Mouse (Mus musculus) lung, embryonic 14.5 days (tissue): ENCODE measurements around the gene Mpdz. TPM values are rescaled to one million over a fixed set of nuclear protein-coding genes. Genes with fewer than 3 reads are reported as not detected.

ENCODE experiments used
- ATAC-seq: fragments of 200-750 bp; cut with Nextera tagmentation; 2 replicates; pipeline ENCODE4 v1.8.0; 2017; ENCODE audit warnings: mild to moderate bottlenecking, moderate TSS enrichment, moderate library complexity; ENCODE audit not compliant: insufficient read depth
- DNase-seq: peaks from one replicate; pipeline ENCODE4 v3.0.0-alpha.2; 2015
- H3K27ac ChIP-seq: fragments of 300-500 bp; sonication (generic); 2 replicates; pipeline ENCODE4 v1.5.1; 2014; ENCODE audit warnings: low read depth, mild to moderate bottlenecking, moderate library complexity
- H3K27me3 ChIP-seq: fragments of 300-500 bp; sonication (generic); 2 replicates; pipeline ENCODE4 v1.6.1; 2014; ENCODE audit warnings: low read length, control low read depth; ENCODE audit not compliant: insufficient read depth
- H3K36me3 ChIP-seq: fragments of 300-500 bp; sonication (generic); 2 replicates; pipeline ENCODE4 v1.6.1; 2014; ENCODE audit warnings: control low read depth; ENCODE audit not compliant: insufficient read depth
- H3K4me1 ChIP-seq: fragments of 300-500 bp; sonication (generic); 2 replicates; pipeline ENCODE4 v1.6.1; 2014; ENCODE audit warnings: antibody characterized with exemption, control low read depth; ENCODE audit not compliant: insufficient read depth
- H3K4me2 ChIP-seq: fragments of 300-500 bp; sonication (generic); 2 replicates; pipeline ENCODE4 v1.6.1; 2014; ENCODE audit warnings: mild to moderate bottlenecking
- H3K4me3 ChIP-seq: fragments of 300-500 bp; sonication (generic); 2 replicates; pipeline ENCODE4 v1.5.1; 2014; ENCODE audit warnings: low read depth, low read length
- H3K9ac ChIP-seq: fragments of 300-500 bp; sonication (generic); 2 replicates; pipeline ENCODE4 v1.6.1; 2014
- H3K9me3 ChIP-seq: fragments of 300-500 bp; sonication (generic); 2 replicates; pipeline ENCODE4 v1.6.1; 2016; ENCODE audit warnings: low read depth, low read length, control low read depth
- CTCF ChIP-seq: IDR thresholded peaks from 2 replicates; pipeline ENCODE4 v1.5.1; 2016; ENCODE audit warnings: antibody characterized with exemption, low read depth
- WGBS: fragments of 180-500 bp; shearing (Covaris S2); extraction: QIAGEN DNeasy Blood & Tissue Kit; methylation state at CpG from one replicate; pipeline ENCODE4 v1.1.7; 2014; 5-methylcytosine and 5-hydroxymethylcytosine counted together
- polyA plus RNA-seq: library from polyadenylated mRNA; unstranded; fragments of >200 nt; fragmentation: Nextera tagmentation; extraction: Ambion mirVana; gene quantifications from 2 replicates; pipeline ENCODE4 v1.2.1, GENCODE M21; 2014

The Mpdz gene
- polyA plus RNA-seq, 1 experiment from 2014 or later: 52.1 TPM

GRCm38 (mm10) chr4:81392869-81393268 lies 49.7 kb downstream of the Mpdz start:
- Histone ChIP-seq H3K27me3 (no peaks in the 10 kb centered on the region), H3K9me3 (no peaks in the 10 kb centered on the region), H3K4me1 (peaks cover 5% of the 10 kb centered on the region; the same call in 1 of the 2 replicates), H3K27ac (no peak overlapping the region), H3K9ac (no peak overlapping the region), H3K4me2 (no peak overlapping the region), H3K36me3 (peaks cover 8% of the 10 kb centered on the region; the same call in 1 of the 2 replicates), H3K4me3 (no peak overlapping the region)
- no peak for DNase-seq
- 81% methylated on average over 3 of the region's 3 CpGs for whole genome bisulfite sequencing
- no peak for TF ChIP-seq CTCF
- no peak for ATAC-seq

- Histone ChIP-seq H3K27me3 (no peaks in the 10 kb centered on the region), H3K4me3 (no peak overlapping the region), H3K4me2 (no peak overlapping the region), H3K27ac (no peak overlapping the region), H3K9me3 (no peaks in the 10 kb centered on the region), H3K36me3 (peaks cover 7% of the 10 kb centered on the region; the same call in 1 of the 2 replicates), H3K4me1 (peaks cover 5% of the 10 kb centered on the region; the same call in 1 of the 2 replicates), H3K9ac (no peak overlapping the region)
- no peak for ATAC-seq
- TF ChIP-seq CTCF: no peak
- DNase-seq: no peak
Observed at GRCm38 (mm10) chr4:81389263-81389662, 53.4 kb downstream of the Mpdz start.

GRCm38 (mm10) chr4:81387644-81388043 lies 55.0 kb downstream of the Mpdz start:
- H3K9ac ChIP-seq: no peak overlapping the region
- ATAC-seq (no peak), DNase-seq (no peak)
- H3K9me3 ChIP-seq: no peaks in the 10 kb centered on the region
- WGBS: 76% methylated on average over 2 of the region's 2 CpGs
- no peak overlapping the region for H3K4me2 ChIP-seq
- TF ChIP-seq CTCF: no peak
- peaks cover 5% of the 10 kb centered on the region; the same call in 1 of the 2 replicates for H3K4me1 ChIP-seq
- no peak overlapping the region for H3K4me3 ChIP-seq
- H3K27me3 ChIP-seq: no peaks in the 10 kb centered on the region
- no peak overlapping the region for H3K27ac ChIP-seq
- peaks cover 24% of the 10 kb centered on the region for H3K36me3 ChIP-seq

- TF ChIP-seq CTCF: no peak
- Histone ChIP-seq H3K4me3 (no peak overlapping the region), H3K36me3 (peaks cover 16% of the 10 kb centered on the region), H3K27ac (no peak overlapping the region), H3K9me3 (no peaks in the 10 kb centered on the region), H3K9ac (no peak overlapping the region), H3K4me2 (no peak overlapping the region), H3K4me1 (no peaks in the 10 kb centered on the region), H3K27me3 (no peaks in the 10 kb centered on the region)
- WGBS: 89% methylated on average over 4 of the region's 4 CpGs
- ATAC-seq (no peak), DNase-seq (no peak)
Observed at GRCm38 (mm10) chr4:81372355-81372754, 70.3 kb downstream of the Mpdz start.

- Histone ChIP-seq H3K9me3 (no peaks in the 10 kb centered on the region), H3K4me3 (no peak overlapping the region), H3K36me3 (peaks cover 31% of the 10 kb centered on the region), H3K4me1 (no peaks in the 10 kb centered on the region), H3K9ac (no peak overlapping the region), H3K27ac (no peak overlapping the region), H3K27me3 (no peaks in the 10 kb centered on the region), H3K4me2 (no peak overlapping the region)
- no peak for DNase-seq
- ATAC-seq: no peak
- TF ChIP-seq CTCF: no peak
- WGBS: 84% methylated on average over 3 of the region's 3 CpGs
Observed at GRCm38 (mm10) chr4:81351368-81351767, 91.2 kb downstream of the Mpdz start.

- no peak for TF ChIP-seq CTCF
- Histone ChIP-seq H3K27me3 (no peaks in the 10 kb centered on the region), H3K27ac (no peak overlapping the region), H3K36me3 (peaks cover 33% of the 10 kb centered on the region), H3K9me3 (no peaks in the 10 kb centered on the region), H3K9ac (no peak overlapping the region), H3K4me1 (no peaks in the 10 kb centered on the region), H3K4me3 (no peak overlapping the region), H3K4me2 (no peak overlapping the region)
- no peak for DNase-seq
- no peak for ATAC-seq
- WGBS: 70% methylated on average over 7 of the region's 7 CpGs
Observed at GRCm38 (mm10) chr4:81348646-81349045, 94.0 kb downstream of the Mpdz start.

GRCm38 (mm10) chr4:81345141-81345540 lies 97.5 kb downstream of the Mpdz start:
- no peak for TF ChIP-seq CTCF

GRCm38 (mm10) chr4:81333628-81333991 lies 109.0 kb downstream of the Mpdz start:
- Histone ChIP-seq H3K4me3 (no peak overlapping the region), H3K9ac (no peak overlapping the region), H3K27ac (no peak overlapping the region), H3K4me2 (no peak overlapping the region), H3K36me3 (peaks cover 35% of the 10 kb centered on the region), H3K27me3 (no peaks in the 10 kb centered on the region), H3K9me3 (no peaks in the 10 kb centered on the region), H3K4me1 (no peaks in the 10 kb centered on the region)
- DNase-seq: no peak
- WGBS: 78% methylated on average over 2 of the region's 2 CpGs
- no peak for TF ChIP-seq CTCF
- no peak for ATAC-seq

More at GRCm38 (mm10) chr4:81345141-81345540, 97.5 kb downstream of the Mpdz start:
- ATAC-seq (no peak), DNase-seq (no peak)
- 90% methylated on average over 3 of the region's 3 CpGs for WGBS
- Histone ChIP-seq H3K9ac (no peak overlapping the region), H3K27me3 (no peaks in the 10 kb centered on the region), H3K4me3 (no peak overlapping the region), H3K27ac (no peak overlapping the region), H3K9me3 (no peaks in the 10 kb centered on the region), H3K4me1 (no peaks in the 10 kb centered on the region), H3K36me3 (peaks cover 36% of the 10 kb centered on the region), H3K4me2 (no peak overlapping the region)
